In genomic region chr12:73432546-73432945, GRCm38 (mm10) we compare ENCODE assay signal across 26 mouse cellular contexts.
"Had no signal": no experiment of that assay in that cellular context is flagged by ENCODE, and none has a peak within 500 bp of the region (broad histone marks: within the 10 kb centered on the region; RNA-seq: fewer than 3 reads in every experiment).

No protein-coding gene starts in this region.

- H3K9me3 ChIP-seq: embryonic facial prominence, embryonic 10.5 days; embryonic facial prominence, embryonic 12.5 days; embryonic facial prominence, embryonic 13.5 days; embryonic facial prominence, embryonic 15.5 days; forebrain, embryonic 10.5 days; forebrain, embryonic 12.5 days; forebrain, embryonic 13.5 days; forebrain, embryonic 15.5 days had no signal

- H3K27me3 ChIP-seq: embryonic facial prominence, embryonic 12.5 days; embryonic facial prominence, embryonic 13.5 days; embryonic facial prominence, embryonic 15.5 days; forebrain, embryonic 12.5 days; forebrain, embryonic 13.5 days; forebrain, embryonic 15.5 days had no signal

- H3K4me2 ChIP-seq: embryonic facial prominence, embryonic 12.5 days; embryonic facial prominence, embryonic 13.5 days; embryonic facial prominence, embryonic 15.5 days; forebrain, embryonic 12.5 days; forebrain, embryonic 13.5 days; forebrain, embryonic 15.5 days had no signal

- H3K27ac ChIP-seq: embryonic facial prominence, embryonic 10.5 days; embryonic facial prominence, embryonic 12.5 days; embryonic facial prominence, embryonic 13.5 days; embryonic facial prominence, embryonic 15.5 days; forebrain, embryonic 10.5 days; forebrain, embryonic 12.5 days; forebrain, embryonic 13.5 days; forebrain, embryonic 15.5 days; gastrocnemius, adult 2 months; heart, adult 2 months had no signal

- H3K9ac ChIP-seq: embryonic facial prominence, embryonic 12.5 days; embryonic facial prominence, embryonic 13.5 days; embryonic facial prominence, embryonic 15.5 days; forebrain, embryonic 12.5 days; forebrain, embryonic 13.5 days; forebrain, embryonic 15.5 days had no signal

- DNase-seq: cerebellum, adult 9-10 months; cerebellum, adult 9-11 months; cerebellum, postnatal 10 days; cerebellum, postnatal 14 days; cerebellum, postnatal 25 days; cerebellum, postnatal 36 days; embryo, embryonic 11 days; gastrocnemius, adult 2 months; gastrocnemius, postnatal 10 days; gastrocnemius, postnatal 14 days; gastrocnemius, postnatal 25 days; gastrocnemius, postnatal 36 days; heart, adult 11 months; heart, adult 18-20 months; heart, adult 2 months had no signal

- ATAC-seq: forebrain, embryonic 13.5 days; forebrain, embryonic 14.5 days; forebrain, embryonic 15.5 days; forebrain, embryonic 16.5 days had no signal

- H3K4me3 ChIP-seq: embryonic facial prominence, embryonic 10.5 days; embryonic facial prominence, embryonic 12.5 days; embryonic facial prominence, embryonic 13.5 days; embryonic facial prominence, embryonic 15.5 days; erythroblast, embryonic 14.5 days; forebrain, embryonic 10.5 days; forebrain, embryonic 12.5 days; forebrain, embryonic 13.5 days; forebrain, embryonic 15.5 days; gastrocnemius, adult 2 months; heart, adult 2 months had no signal

- H3K36me3 ChIP-seq: embryonic facial prominence, embryonic 10.5 days; embryonic facial prominence, embryonic 12.5 days; embryonic facial prominence, embryonic 13.5 days; embryonic facial prominence, embryonic 15.5 days; forebrain, embryonic 10.5 days; forebrain, embryonic 12.5 days; forebrain, embryonic 15.5 days had no signal

- H3K4me1 ChIP-seq: forebrain, embryonic 12.5 days; forebrain, embryonic 13.5 days; forebrain, embryonic 15.5 days had no signal
